Mouse (Mus musculus) midbrain, embryonic 16.5 days (tissue): ENCODE data around the gene Ptpn1. TPM values are rescaled to one million over a fixed set of nuclear protein-coding genes. Genes with fewer than 3 reads are reported as not detected.

Source experiments
- ATAC-seq: fragments of 200-750 bp; cut with Nextera tagmentation; 2 replicates; pipeline ENCODE4 v1.8.0; 2017; ENCODE audit warnings: moderate TSS enrichment
- H3K27ac ChIP-seq: fragments of 300-500 bp; sonication (generic); 2 replicates; pipeline ENCODE4 v1.5.1; 2014; ENCODE audit warnings: mild to moderate bottlenecking, low read length, mixed read lengths
- H3K27me3 ChIP-seq: fragments of 300-500 bp; sonication (generic); 2 replicates; pipeline ENCODE4 v1.6.1; 2014; ENCODE audit warnings: low read depth, low read length, mixed read lengths; ENCODE audit not compliant: control insufficient read depth, insufficient read depth
- H3K36me3 ChIP-seq: fragments of 300-500 bp; sonication (generic); 2 replicates; pipeline ENCODE4 v1.6.1; 2014; ENCODE audit warnings: mild to moderate bottlenecking, low read length, moderate library complexity, mixed read lengths; ENCODE audit not compliant: control insufficient read depth, insufficient read depth
- H3K4me1 ChIP-seq: fragments of 300-500 bp; sonication (generic); 2 replicates; pipeline ENCODE4 v1.6.1; 2014; ENCODE audit warnings: mild to moderate bottlenecking, low read length, mixed read lengths; ENCODE audit not compliant: control insufficient read depth, insufficient read depth
- H3K4me2 ChIP-seq: fragments of 300-500 bp; sonication (generic); 2 replicates; pipeline ENCODE4 v1.6.1; 2014; ENCODE audit warnings: mild to moderate bottlenecking, low read length, mixed read lengths
- H3K4me3 ChIP-seq: fragments of 300-500 bp; sonication (generic); 2 replicates; pipeline ENCODE4 v1.5.1; 2014; ENCODE audit warnings: low read depth, mild to moderate bottlenecking, low read length, moderate library complexity, mixed read lengths
- H3K9ac ChIP-seq: fragments of 300-500 bp; sonication (generic); 2 replicates; pipeline ENCODE4 v1.6.1; 2014; ENCODE audit warnings: low read depth, low read length, mixed read lengths
- H3K9me3 ChIP-seq: fragments of 300-500 bp; sonication (generic); replicated peaks from 2 replicates; pipeline ENCODE4 v1.6.1; 2014; ENCODE audit warnings: mild to moderate bottlenecking, low read length, mixed read lengths; ENCODE audit not compliant: control insufficient read depth, poor library complexity, severe bottlenecking
- WGBS: fragments of 180-500 bp; shearing (Covaris S2); extraction: QIAGEN DNeasy Blood & Tissue Kit; methylation state at CpG from one replicate; pipeline ENCODE4 v1.1.7; 2014; 5-methylcytosine and 5-hydroxymethylcytosine counted together
- polyA plus RNA-seq: library from polyadenylated mRNA; unstranded; fragments of >200 nt; fragmentation: Nextera tagmentation; extraction: Ambion mirVana; gene quantifications from 2 replicates; pipeline ENCODE4 v1.2.1, GENCODE M21; 2015

The Ptpn1 gene
- polyA plus RNA-seq, 1 experiment from 2014 or later, result 79.8 TPM

GRCm38 (mm10) chr2:168010893-168011292 lies 79.0 kb downstream of the Ptpn1 start:
- no peak for ATAC-seq
- Histone ChIP-seq H3K9ac (no peak overlapping the region), H3K36me3 (no peaks in the 10 kb centered on the region), H3K4me3 (no peak overlapping the region), H3K4me2 (no peak overlapping the region), H3K9me3 (no peaks in the 10 kb centered on the region), H3K4me1 (peaks cover 6% of the 10 kb centered on the region), H3K27ac (no peak overlapping the region), H3K27me3 (no peaks in the 10 kb centered on the region)
- 41% methylated on average over 9 of the region's 11 CpGs for WGBS

GRCm38 (mm10) chr2:168016951-168017391 lies 85.1 kb downstream of the Ptpn1 start:
- Histone ChIP-seq H3K4me3 (no peak overlapping the region), H3K4me1 (no peaks in the 10 kb centered on the region), H3K4me2 (no peak overlapping the region), H3K27ac (no peak overlapping the region), H3K9ac (no peak overlapping the region), H3K9me3 (no peaks in the 10 kb centered on the region), H3K27me3 (no peaks in the 10 kb centered on the region), H3K36me3 (no peaks in the 10 kb centered on the region)
- ATAC-seq, result no peak
- WGBS, result 19% methylated on average over 5 of the region's 5 CpGs

- 71% methylated on average over 9 of the region's 9 CpGs for WGBS
Measured at GRCm38 (mm10) chr2:168019201-168019715, 87.4 kb downstream of the Ptpn1 start.

GRCm38 (mm10) chr2:168023763-168024402 lies 92.0 kb downstream of the Ptpn1 start:
- H3K4me3 ChIP-seq, result no peak overlapping the region
- no peaks in the 10 kb centered on the region for H3K36me3 ChIP-seq
- no peak overlapping the region for H3K4me2 ChIP-seq
- H3K4me1 ChIP-seq, result no peaks in the 10 kb centered on the region
- no peaks in the 10 kb centered on the region for H3K9me3 ChIP-seq
- no peak overlapping the region for H3K27ac ChIP-seq
- no peaks in the 10 kb centered on the region for H3K27me3 ChIP-seq
- no peak overlapping the region for H3K9ac ChIP-seq
- no peak for ATAC-seq
- WGBS, result 76% methylated on average over 3 of the region's 3 CpGs

More at GRCm38 (mm10) chr2:168019201-168019715, 87.4 kb downstream of the Ptpn1 start:
- H3K4me2 ChIP-seq, result no peak overlapping the region
- no peaks in the 10 kb centered on the region for H3K36me3 ChIP-seq
- no peaks in the 10 kb centered on the region for H3K27me3 ChIP-seq
- no peak overlapping the region for H3K4me3 ChIP-seq
- no peak for ATAC-seq
- H3K27ac ChIP-seq, result no peak overlapping the region
- H3K4me1 ChIP-seq, result no peaks in the 10 kb centered on the region
- H3K9ac ChIP-seq, result no peak overlapping the region
- no peaks in the 10 kb centered on the region for H3K9me3 ChIP-seq

GRCm38 (mm10) chr2:168025174-168025573 lies 93.3 kb downstream of the Ptpn1 start:
- Histone ChIP-seq H3K27me3 (no peaks in the 10 kb centered on the region), H3K9ac (no peak overlapping the region), H3K4me1 (no peaks in the 10 kb centered on the region), H3K4me2 (no peak overlapping the region), H3K4me3 (no peak overlapping the region), H3K9me3 (no peaks in the 10 kb centered on the region), H3K27ac (no peak overlapping the region), H3K36me3 (no peaks in the 10 kb centered on the region)
- ATAC-seq, result no peak
- 62% methylated on average over 12 of the region's 12 CpGs for WGBS

- no peaks in the 10 kb centered on the region for H3K9me3 ChIP-seq
- no peak for ATAC-seq
- H3K4me1 ChIP-seq, result no peaks in the 10 kb centered on the region
- H3K27ac ChIP-seq, result no peak overlapping the region
- H3K4me3 ChIP-seq, result no peak overlapping the region
- H3K9ac ChIP-seq, result no peak overlapping the region
- H3K4me2 ChIP-seq, result no peak overlapping the region
- H3K36me3 ChIP-seq, result no peaks in the 10 kb centered on the region
- no peaks in the 10 kb centered on the region for H3K27me3 ChIP-seq
- 91% methylated on average over 8 of the region's 8 CpGs for WGBS
Measured at GRCm38 (mm10) chr2:168025882-168026281, 94.0 kb downstream of the Ptpn1 start.

- no peak for ATAC-seq
- 58% methylated on average over 3 of the region's 3 CpGs for WGBS
- Histone ChIP-seq H3K4me3 (no peak overlapping the region), H3K9ac (no peak overlapping the region), H3K27me3 (no peaks in the 10 kb centered on the region), H3K4me1 (no peaks in the 10 kb centered on the region), H3K9me3 (no peaks in the 10 kb centered on the region), H3K4me2 (no peak overlapping the region), H3K27ac (no peak overlapping the region), H3K36me3 (no peaks in the 10 kb centered on the region)
Measured at GRCm38 (mm10) chr2:168026467-168026866, 94.6 kb downstream of the Ptpn1 start.

GRCm38 (mm10) chr2:168028376-168028775 lies 96.5 kb downstream of the Ptpn1 start:
- Histone ChIP-seq H3K9ac (no peak overlapping the region), H3K4me2 (no peak overlapping the region), H3K4me1 (no peaks in the 10 kb centered on the region), H3K27me3 (no peaks in the 10 kb centered on the region), H3K36me3 (no peaks in the 10 kb centered on the region), H3K4me3 (no peak overlapping the region), H3K27ac (no peak overlapping the region), H3K9me3 (no peaks in the 10 kb centered on the region)
- ATAC-seq, result no peak
- WGBS, result 98% methylated on average over 3 of the region's 3 CpGs
